Mouse (Mus musculus): ENCODE data around the gene Grxcr1.

GRCm38 (mm10) chr5:68039077-68039476 lies 7.4 kb downstream of the Grxcr1 start:
- TF ChIP-seq POLR2A (IDR thresholded peaks at IDR 0.05; ENCODE audit: low read depth, low read length) (no peak), CTCF (conservative IDR thresholded peaks at IDR 0.05; ENCODE audit: insufficient read depth, insufficient read length, low read depth, low read length) (no peak)

Measured in kidney, adult 2 months (tissue).